Mouse (Mus musculus) cerebellum, adult 11 months (tissue): ENCODE measurements around the gene Gtpbp2.

ENCODE experiments used
- DNase-seq: peaks from one replicate; pipeline ENCODE4 v3.0.0; 2022

Gene Gtpbp2

DNA sequence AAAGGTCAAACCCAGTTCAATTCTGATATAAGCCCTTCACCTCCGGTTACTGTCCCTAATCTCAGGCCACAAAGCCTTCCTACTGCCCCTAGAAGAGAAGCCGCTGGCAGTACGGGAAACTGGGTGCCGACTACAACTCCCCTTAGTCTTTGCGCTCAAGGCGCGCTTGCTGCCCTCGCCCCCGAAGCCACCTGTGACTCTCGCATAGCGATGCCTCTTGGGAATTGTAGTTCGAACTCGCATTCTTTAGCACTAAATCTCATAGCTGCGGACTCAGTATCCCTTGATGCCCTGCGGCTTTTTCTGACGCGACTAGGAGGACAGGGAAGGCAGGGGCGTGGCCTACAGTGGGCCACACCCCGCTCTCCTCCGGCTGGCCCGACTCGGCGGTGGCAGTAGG lies at the start of gene Gtpbp2:
Gene Gtpbp2 (plus strand): TSS at position 347 of the 400 bp plus-strand sequence.
- peak; percentile 96 for DNase-seq

DNA sequence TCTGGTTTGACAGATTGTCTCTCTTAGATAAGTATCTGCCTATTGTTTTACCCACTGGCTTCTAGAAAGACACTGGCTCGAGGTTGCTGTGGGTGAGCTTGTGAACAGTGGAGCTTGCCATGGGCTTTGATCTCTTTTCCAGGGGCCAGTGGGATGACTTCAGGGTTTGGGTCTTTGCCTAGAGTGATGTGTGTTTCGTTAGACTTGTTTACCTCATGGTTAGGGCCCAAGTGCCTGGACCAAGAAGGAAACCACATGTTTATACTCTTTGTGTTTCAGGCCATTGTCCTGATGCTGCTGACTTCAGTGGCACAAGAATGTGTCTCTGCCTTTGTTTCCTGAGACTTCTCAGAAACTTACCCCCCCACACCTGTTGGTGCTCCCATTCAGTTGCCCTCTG lies 45.3 kb upstream of the Gtpbp2 start:
- DNase-seq: no peak

- no peak for DNase-seq
These were observed 44.7 kb upstream of the Gtpbp2 start for GRCm38 (mm10) chr17:46116138-46116537.

- no peak for DNase-seq
These were observed 44.0 kb upstream of the Gtpbp2 start for GRCm38 (mm10) chr17:46116881-46117280.

GRCm38 (mm10) chr17:46117623-46118422 lies 43.0 kb upstream of the Gtpbp2 start:
- DNase-seq: no peak

- DNase-seq: no peak
These were observed 42.4 kb upstream of the Gtpbp2 start for GRCm38 (mm10) chr17:46118423-46118850.

- DNase-seq: no peak
These were observed 41.2 kb upstream of the Gtpbp2 start for GRCm38 (mm10) chr17:46119641-46120040.

GRCm38 (mm10) chr17:46122791-46123190 lies 38.0 kb upstream of the Gtpbp2 start:
- DNase-seq: no peak

DNA sequence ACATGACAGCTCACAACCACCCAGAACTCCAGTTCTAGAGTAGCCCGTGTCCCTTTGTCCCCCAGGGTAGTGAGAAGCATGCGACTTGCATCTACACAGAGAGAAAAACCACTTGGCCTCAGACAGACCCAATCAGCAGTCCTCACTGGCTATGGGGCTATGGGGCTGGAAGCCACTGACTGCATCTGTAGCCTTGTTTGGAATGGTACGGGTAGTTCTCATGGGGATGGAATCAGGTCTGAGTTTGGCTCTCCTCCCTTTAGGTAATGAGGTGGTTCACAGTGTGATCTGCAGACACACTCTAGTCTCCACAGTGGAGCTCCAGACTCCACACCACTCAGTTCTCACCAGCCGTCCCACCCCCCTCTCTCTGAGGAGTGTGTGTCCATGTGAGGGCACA lies 37.5 kb upstream of the Gtpbp2 start:
- no peak for DNase-seq

- DNase-seq: no peak
These were observed 36.7 kb upstream of the Gtpbp2 start for GRCm38 (mm10) chr17:46123953-46124700.

DNA sequence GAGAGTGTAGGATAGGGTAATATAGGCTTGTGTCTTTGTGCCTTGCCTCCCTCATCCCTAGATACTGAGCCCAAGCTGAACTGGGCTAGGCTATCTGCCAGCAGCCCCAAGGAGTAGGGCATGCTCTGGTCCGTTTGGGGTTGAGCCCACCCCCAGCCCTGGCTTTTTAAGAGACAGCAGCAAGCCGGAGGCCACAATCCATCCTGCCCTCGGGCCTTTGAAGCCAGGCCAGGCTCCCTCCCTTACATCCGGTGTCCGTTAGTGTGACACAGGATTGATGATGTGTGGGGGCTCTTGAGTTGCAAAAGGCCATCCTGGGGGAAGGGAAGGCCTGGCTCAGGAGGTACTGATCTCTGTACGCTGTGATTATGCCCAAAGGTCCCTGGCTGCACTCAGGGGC lies 34.2 kb upstream of the Gtpbp2 start:
- no peak for DNase-seq

GRCm38 (mm10) chr17:46127814-46128493 lies 32.9 kb upstream of the Gtpbp2 start:
- DNase-seq: no peak

DNA sequence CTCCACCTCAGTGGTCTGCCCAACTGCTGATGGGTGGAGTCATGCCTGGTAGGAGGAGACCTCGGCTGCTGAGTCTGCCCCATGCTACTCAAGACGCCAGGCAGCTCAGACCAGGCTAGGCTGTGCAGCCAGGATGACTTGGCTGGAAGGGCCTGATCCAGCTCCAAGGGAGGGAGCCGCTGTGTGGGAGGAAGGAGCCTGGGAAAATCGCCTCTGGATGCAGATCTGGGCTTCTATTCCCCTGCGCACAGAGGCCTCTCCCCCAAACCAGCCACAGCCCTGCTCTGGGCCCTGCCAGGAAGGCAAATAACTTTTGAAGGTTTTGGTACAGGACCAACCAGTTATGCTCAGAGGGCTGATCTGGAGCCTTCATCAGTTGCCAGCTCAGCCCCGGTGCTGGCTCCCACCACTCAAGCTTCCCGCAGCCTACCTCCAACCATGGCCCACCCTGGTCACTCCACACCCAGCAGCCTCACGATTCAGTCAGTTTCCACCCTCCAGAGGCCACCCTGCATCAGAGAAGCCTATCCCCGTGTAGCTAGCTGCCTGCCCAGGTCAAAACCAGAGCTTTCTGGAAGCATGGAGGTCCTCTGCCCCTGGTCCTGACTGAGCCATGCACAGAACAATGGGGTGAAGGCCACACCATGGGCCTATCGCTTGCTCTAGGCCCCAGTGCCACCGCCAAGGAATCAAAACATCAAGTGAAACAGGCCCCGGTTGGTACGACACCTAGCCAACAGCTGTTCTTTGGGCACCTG lies 30.9 kb upstream of the Gtpbp2 start:
- DNase-seq: no peak

GRCm38 (mm10) chr17:46132058-46132718 lies 28.6 kb upstream of the Gtpbp2 start:
- peak; percentile 63 for DNase-seq

DNA sequence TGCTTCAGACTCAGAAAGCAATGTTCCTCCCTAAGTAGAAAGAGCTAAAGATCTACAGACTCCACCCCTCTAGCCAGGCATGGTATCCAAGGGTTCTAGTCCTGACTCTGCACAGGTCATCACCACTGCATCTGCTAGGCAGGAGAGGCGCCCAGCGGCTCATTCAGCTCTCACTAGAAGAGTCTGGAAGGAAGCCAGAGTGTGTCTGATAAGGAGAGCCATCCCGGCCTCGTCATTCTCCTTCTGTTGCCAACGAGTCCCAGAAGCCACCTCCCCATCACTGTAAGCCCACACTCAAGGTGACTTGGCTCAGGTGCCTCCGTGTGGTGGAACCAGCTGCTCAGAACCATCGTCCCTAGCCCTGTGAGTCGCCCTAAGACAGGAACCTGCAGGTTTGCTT lies 28.0 kb upstream of the Gtpbp2 start:
- no peak for DNase-seq

GRCm38 (mm10) chr17:46138563-46139236 lies 22.1 kb upstream of the Gtpbp2 start:
- DNase-seq: no peak

DNA sequence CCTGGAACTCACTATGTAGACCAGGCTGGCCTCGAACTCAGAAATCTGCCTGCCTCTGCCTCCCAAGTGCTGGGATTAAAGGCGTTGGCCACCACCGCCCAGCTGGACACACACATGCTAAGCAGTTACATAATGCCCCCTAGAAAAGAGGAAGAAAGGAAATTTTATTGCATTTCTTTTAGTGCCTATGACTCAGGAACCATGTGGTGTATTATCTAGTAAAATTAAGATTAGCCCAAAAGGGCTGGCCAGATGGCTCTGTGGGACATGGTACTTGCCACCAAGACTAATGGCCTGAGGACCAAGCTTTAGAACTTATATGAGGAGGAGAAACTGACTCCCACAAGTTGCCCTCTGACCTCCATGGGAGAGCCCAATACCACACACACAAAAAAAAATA lies 21.0 kb upstream of the Gtpbp2 start:
- no peak for DNase-seq

DNA sequence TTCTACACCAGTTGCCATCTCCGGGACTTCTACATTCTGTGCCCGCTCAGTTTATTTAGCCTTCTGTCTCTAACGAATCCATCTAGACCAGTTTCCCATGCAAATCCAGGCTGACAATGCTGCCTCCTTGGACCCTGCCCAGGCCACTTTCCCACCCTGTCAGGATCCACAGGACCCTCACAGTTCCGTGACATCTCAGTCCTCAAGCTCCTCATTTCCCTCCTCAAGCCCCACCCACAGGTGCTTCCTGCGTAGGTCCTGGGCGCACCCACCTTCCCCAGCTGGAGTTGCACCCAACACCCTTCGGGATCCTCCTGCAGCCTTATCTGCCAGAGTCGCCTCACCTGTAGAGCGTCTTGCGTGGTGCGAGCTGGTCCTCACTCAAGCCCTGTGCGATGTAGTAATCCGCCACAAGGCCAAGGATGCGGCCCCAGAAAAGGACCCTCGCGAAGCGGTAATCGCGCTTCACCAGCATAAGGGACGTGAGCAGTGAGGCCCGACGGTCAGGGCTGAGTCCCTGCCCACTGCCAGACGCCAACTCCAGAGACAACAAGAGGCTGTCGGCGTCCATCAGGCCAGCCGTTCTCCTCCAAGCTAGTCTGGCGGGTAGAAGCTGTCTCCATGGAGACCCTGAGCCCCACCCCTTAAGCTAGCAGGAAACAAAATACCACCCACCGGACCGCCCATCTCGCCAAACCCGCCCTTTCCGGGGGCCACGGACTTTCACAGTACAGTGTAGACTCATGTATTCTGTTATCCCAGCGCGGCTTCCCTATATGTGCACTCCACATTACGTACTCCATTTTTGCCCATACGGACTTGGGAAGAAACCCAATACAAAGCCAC lies 17.0 kb upstream of the Gtpbp2 start, which contains the start of gene Rsph9:
Gene Rsph9 (minus strand): TSS at position 639 of the 846 bp plus-strand sequence.
- no peak for DNase-seq

DNA sequence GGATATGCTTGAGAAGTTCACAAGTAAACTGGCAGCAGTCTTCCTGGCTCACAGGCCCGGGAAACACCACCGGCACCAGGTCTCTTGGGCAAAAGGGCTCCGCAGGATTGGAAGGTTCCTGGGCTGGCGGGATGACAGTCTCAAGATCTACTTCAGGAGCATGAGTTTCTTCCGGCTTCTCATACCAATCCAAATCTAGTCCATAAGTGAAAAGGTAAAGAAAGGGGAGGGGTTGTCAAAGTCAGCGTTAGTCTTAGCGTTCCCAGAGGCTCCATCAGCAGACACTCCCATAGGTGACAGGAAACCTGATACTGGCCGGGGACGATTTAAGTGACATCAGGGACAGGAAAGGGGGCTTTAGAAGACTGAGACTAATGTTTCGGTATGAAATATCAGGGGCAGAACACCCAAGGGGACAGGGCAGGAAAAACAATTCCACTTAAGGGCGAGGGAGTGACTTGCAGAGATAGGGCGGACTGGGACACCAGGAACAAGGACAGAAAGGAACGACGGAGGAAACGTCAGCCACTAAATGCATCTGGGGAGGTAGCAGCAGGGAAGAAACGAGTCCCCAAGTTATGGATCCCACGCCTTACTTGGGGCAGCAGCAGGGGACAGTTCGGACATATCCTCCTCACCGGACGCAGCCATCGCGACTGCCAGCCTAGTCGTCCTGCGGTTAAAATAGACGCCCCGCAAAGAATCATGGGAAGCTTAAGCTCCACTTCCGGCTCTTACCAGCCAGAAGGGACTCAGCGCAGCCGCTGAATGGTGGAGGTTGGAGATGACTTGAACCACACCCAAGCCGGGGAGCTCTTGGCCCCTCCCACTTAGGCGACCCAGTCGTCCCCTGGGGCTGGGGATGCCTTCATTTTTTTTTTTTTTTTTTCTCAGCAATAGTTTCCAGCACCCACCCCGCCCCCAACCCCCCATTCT lies 7.7 kb upstream of the Gtpbp2 start, which contains the start of gene Mad2l1bp:
Gene Mad2l1bp (minus strand): TSS at position 707 of the 936 bp plus-strand sequence.
- peak; percentile 76 for DNase-seq
